Mouse (Mus musculus): ENCODE results near the gene Aqp5.

The Aqp5 gene

GRCm38 (mm10) chr15:99597596-99597995, 7.0 kb downstream of the Aqp5 start:
- DNase-seq, result no peak

- peak; percentile 63 for DNase-seq
Measured at GRCm38 (mm10) chr15:99599245-99600070, 8.9 kb downstream of the Aqp5 start.

- no peak for DNase-seq
Measured at GRCm38 (mm10) chr15:99600986-99601822, 10.6 kb downstream of the Aqp5 start, which contains the start of gene Aqp6. TSS of gene Aqp6 (plus strand) at chr15:99601400.

- DNase-seq, result peak; percentile 53
Measured at GRCm38 (mm10) chr15:99601823-99602120, 11.2 kb downstream of the Aqp5 start.

GRCm38 (mm10) chr15:99602206-99602820, 11.7 kb downstream of the Aqp5 start:
- no peak for DNase-seq

- DNase-seq, result no peak
Measured at GRCm38 (mm10) chr15:99603216-99603615, 12.6 kb downstream of the Aqp5 start.

- DNase-seq, result no peak
Measured at GRCm38 (mm10) chr15:99605595-99605994, 15.0 kb downstream of the Aqp5 start.

GRCm38 (mm10) chr15:99606515-99606914, 15.9 kb downstream of the Aqp5 start:
- no peak for DNase-seq

GRCm38 (mm10) chr15:99607388-99608113, 17.0 kb downstream of the Aqp5 start:
- peak; percentile 98 for DNase-seq

GRCm38 (mm10) chr15:99608382-99609125, 18.0 kb downstream of the Aqp5 start:
- peak; percentile 56 for DNase-seq

- DNase-seq, result no peak
Measured at GRCm38 (mm10) chr15:99611563-99611962, 21.0 kb downstream of the Aqp5 start.

- DNase-seq, result no peak
Measured at GRCm38 (mm10) chr15:99614273-99614672, 23.7 kb downstream of the Aqp5 start.

- DNase-seq, result peak; percentile 76
Measured at GRCm38 (mm10) chr15:99614753-99615152, 24.2 kb downstream of the Aqp5 start.

- DNase-seq, result peak; percentile 79
Measured at GRCm38 (mm10) chr15:99615246-99615645, 24.7 kb downstream of the Aqp5 start.

GRCm38 (mm10) chr15:99618595-99618994, 28.0 kb downstream of the Aqp5 start:
- no peak for DNase-seq

- DNase-seq, result no peak
Measured at GRCm38 (mm10) chr15:99619821-99620220, 29.2 kb downstream of the Aqp5 start.

GRCm38 (mm10) chr15:99622063-99622462, 31.5 kb downstream of the Aqp5 start:
- no peak for DNase-seq

- DNase-seq, result peak; percentile 40
Measured at GRCm38 (mm10) chr15:99631618-99632017, 41.0 kb downstream of the Aqp5 start.

GRCm38 (mm10) chr15:99634702-99635101, 44.1 kb downstream of the Aqp5 start:
- no peak for DNase-seq

- DNase-seq, result peak; percentile 33
Measured at GRCm38 (mm10) chr15:99637405-99638123, 47.0 kb downstream of the Aqp5 start.

- no peak for DNase-seq
Measured at GRCm38 (mm10) chr15:99638124-99638485, 47.5 kb downstream of the Aqp5 start.

Measured in retina, postnatal 1 day (tissue).